Mouse (Mus musculus): ENCODE measurements around the gene Ddx46.

DNA sequence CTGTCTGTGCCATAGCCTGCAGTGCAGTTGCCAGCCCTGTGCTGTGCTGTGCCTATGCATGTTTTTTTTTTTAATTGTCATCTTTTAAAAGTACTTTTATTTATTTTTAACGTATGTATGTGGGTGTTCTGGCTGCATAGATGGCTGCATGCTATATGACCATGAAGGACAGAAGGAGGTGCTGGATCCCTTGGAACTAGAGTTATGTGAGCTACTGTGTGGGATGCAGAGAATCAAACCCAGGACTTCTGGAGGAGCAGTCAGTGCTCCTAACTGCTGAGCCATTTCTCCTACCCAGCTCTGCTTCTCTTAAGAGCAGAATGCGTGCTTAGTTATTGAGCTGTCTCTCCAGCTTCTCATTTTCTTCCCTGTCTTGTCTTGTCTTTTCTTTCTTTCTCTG lies 87.2 kb downstream of the Ddx46 start:
- no peak for TF ChIP-seq CTCF (IDR thresholded peaks at IDR 0.05; ENCODE audit: low read depth, low read length)
- TF ChIP-seq POLR2A (IDR thresholded peaks at IDR 0.05; ENCODE audit: extremely low read depth, insufficient read depth, low read length) = no peak

Measured in liver, adult 2 months (tissue).